Mouse (Mus musculus) forebrain, embryonic 11.5 days (tissue): ENCODE results near the gene Serpinh1. TPM values are rescaled to one million over a fixed set of nuclear protein-coding genes. Genes with fewer than 3 reads are reported as not detected.
A peak's percentile ranks its signal among the peaks of the same experiment; 100 is the strongest.

Experiments
- ATAC-seq: fragments of 200-750 bp; cut with Nextera tagmentation; replicated peaks from 2 replicates; pipeline ENCODE4 v1.8.0; 2017; ENCODE audit warnings: moderate TSS enrichment; ENCODE audit not compliant: low FRiP score
- DNase-seq: peaks from one replicate; pipeline ENCODE4 v3.0.0-alpha.2; 2017; ENCODE audit warnings: low spot score
- H3K27ac ChIP-seq: fragments of 300-500 bp; sonication (generic); 2 replicates; pipeline ENCODE4 v1.5.1; 2014; ENCODE audit warnings: low read depth, low read length
- H3K27me3 ChIP-seq: fragments of 300-500 bp; sonication (generic); 2 replicates; pipeline ENCODE4 v1.6.1; 2014; ENCODE audit warnings: mild to moderate bottlenecking, low read length, mixed read lengths; ENCODE audit not compliant: control insufficient read depth, insufficient read depth
- H3K36me3 ChIP-seq: fragments of 300-500 bp; sonication (generic); 2 replicates; pipeline ENCODE4 v1.6.1; 2014; ENCODE audit warnings: mild to moderate bottlenecking, low read length, moderate library complexity, mixed read lengths; ENCODE audit not compliant: control insufficient read depth, insufficient read depth
- H3K4me1 ChIP-seq: fragments of 300-500 bp; sonication (generic); replicated peaks from 2 replicates; pipeline ENCODE4 v1.6.1; 2014; ENCODE audit warnings: low read length, mixed read lengths; ENCODE audit not compliant: control insufficient read depth, insufficient read depth
- H3K4me2 ChIP-seq: fragments of 300-500 bp; sonication (generic); 2 replicates; pipeline ENCODE4 v1.6.1; 2014; ENCODE audit warnings: low read depth, mild to moderate bottlenecking, low read length, moderate library complexity, mixed read lengths; ENCODE audit not compliant: severe bottlenecking
- H3K4me3 ChIP-seq: fragments of 300-500 bp; sonication (generic); 2 replicates; pipeline ENCODE4 v1.5.1; 2014; ENCODE audit warnings: low read depth, low read length
- H3K9ac ChIP-seq: fragments of 300-500 bp; sonication (generic); 2 replicates; pipeline ENCODE4 v1.6.1; 2014; ENCODE audit warnings: low read length
- H3K9me3 ChIP-seq: fragments of 300-500 bp; sonication (generic); 2 replicates; pipeline ENCODE4 v1.6.1; 2016; ENCODE audit warnings: low read length, mixed read lengths; ENCODE audit not compliant: control insufficient read depth
- WGBS: fragments of 180-500 bp; shearing (Covaris S2); extraction: QIAGEN DNeasy Blood & Tissue Kit; methylation state at CpG from one replicate; pipeline ENCODE4 v1.1.7; 2014; 5-methylcytosine and 5-hydroxymethylcytosine counted together
- polyA plus RNA-seq: library from polyadenylated mRNA; unstranded; fragments of >200 nt; fragmentation: Nextera tagmentation; extraction: Ambion mirVana; gene quantifications from 2 replicates; pipeline ENCODE4 v1.2.1, GENCODE M21; 2014

Gene Serpinh1
- polyA plus RNA-seq, 1 experiment from 2014 or later, result 239 TPM

GRCm38 (mm10) chr7:99349782-99350720 is 3.0 kb downstream of the Serpinh1 start:
- ATAC-seq (no peak), DNase-seq (no peak)
- Histone ChIP-seq H3K4me2 (peak overlapping the region; percentile 84), H3K4me3 (peak overlapping the region; percentile 54), H3K36me3 (peaks cover 33% of the 10 kb centered on the region), H3K27me3 (no peaks in the 10 kb centered on the region), H3K9ac (peak overlapping the region; percentile 88), H3K27ac (0 out of 2 replicates have a peak overlapping the region, but pooled peaks have one; percentile 92), H3K9me3 (no peaks in the 10 kb centered on the region), H3K4me1 (peaks cover 32% of the 10 kb centered on the region)
- 81% methylated on average over 9 of the region's 9 CpGs for WGBS

- Histone ChIP-seq H3K27me3 (no peaks in the 10 kb centered on the region), H3K9me3 (no peaks in the 10 kb centered on the region), H3K4me3 (no peak overlapping the region), H3K27ac (no peak overlapping the region), H3K36me3 (peaks cover 38% of the 10 kb centered on the region), H3K4me2 (no peak overlapping the region), H3K4me1 (peaks cover 28% of the 10 kb centered on the region; the same call in 1 of the 2 replicates), H3K9ac (no peak overlapping the region)
- DNase-seq, result no peak
- no peak for ATAC-seq
- 92% methylated on average over 26 of the region's 26 CpGs for WGBS
Observed at GRCm38 (mm10) chr7:99348883-99349282, 4.2 kb downstream of the Serpinh1 start.

GRCm38 (mm10) chr7:99347268-99347667 is 5.8 kb downstream of the Serpinh1 start:
- Histone ChIP-seq H3K36me3 (peaks cover 38% of the 10 kb centered on the region), H3K4me3 (no peak overlapping the region), H3K27ac (no peak overlapping the region), H3K4me1 (peaks cover 23% of the 10 kb centered on the region; the same call in 1 of the 2 replicates), H3K9me3 (no peaks in the 10 kb centered on the region), H3K27me3 (no peaks in the 10 kb centered on the region), H3K4me2 (no peak overlapping the region), H3K9ac (no peak overlapping the region)
- 97% methylated on average over 10 of the region's 10 CpGs for WGBS
- ATAC-seq (no peak), DNase-seq (no peak)

- Histone ChIP-seq H3K9ac (no peak overlapping the region), H3K36me3 (peaks cover 33% of the 10 kb centered on the region), H3K4me2 (no peak overlapping the region), H3K4me1 (no peaks in the 10 kb centered on the region), H3K27me3 (no peaks in the 10 kb centered on the region), H3K4me3 (no peak overlapping the region), H3K9me3 (no peaks in the 10 kb centered on the region), H3K27ac (no peak overlapping the region)
- ATAC-seq (no peak), DNase-seq (no peak)
- 81% methylated on average over 4 of the region's 4 CpGs for whole genome bisulfite sequencing
Observed at GRCm38 (mm10) chr7:99343577-99343976, 9.5 kb downstream of the Serpinh1 start.

- Histone ChIP-seq H3K27me3 (no peaks in the 10 kb centered on the region), H3K4me1 (no peaks in the 10 kb centered on the region), H3K4me3 (no peak overlapping the region), H3K4me2 (no peak overlapping the region), H3K9me3 (no peaks in the 10 kb centered on the region), H3K27ac (no peak overlapping the region), H3K36me3 (peaks cover 14% of the 10 kb centered on the region; the same call in 1 of the 2 replicates), H3K9ac (no peak overlapping the region)
- no peak for ATAC-seq
- WGBS, result 79% methylated on average over 8 of the region's 8 CpGs
- DNase-seq, result no peak
Observed at GRCm38 (mm10) chr7:99340736-99341135, 12.3 kb downstream of the Serpinh1 start.

GRCm38 (mm10) chr7:99332774-99333480 is 20.1 kb downstream of the Serpinh1 start:
- Histone ChIP-seq H3K9ac (no peak overlapping the region), H3K4me1 (peaks cover 7% of the 10 kb centered on the region; the same call in 1 of the 2 replicates), H3K36me3 (peaks cover 4% of the 10 kb centered on the region; the same call in 1 of the 2 replicates), H3K27ac (no peak overlapping the region), H3K27me3 (no peaks in the 10 kb centered on the region), H3K9me3 (no peaks in the 10 kb centered on the region), H3K4me3 (no peak overlapping the region), H3K4me2 (no peak overlapping the region)
- ATAC-seq, result peak; percentile 86
- peak; percentile 93 for DNase-seq
- 49% methylated on average over 12 of the region's 12 CpGs for WGBS

- 91% methylated on average over 5 of the region's 5 CpGs for WGBS
- H3K4me3 ChIP-seq, result no peak overlapping the region
- H3K27ac ChIP-seq, result no peak overlapping the region
Observed at GRCm38 (mm10) chr7:99330012-99330411, 23.0 kb downstream of the Serpinh1 start.

GRCm38 (mm10) chr7:99328847-99329246 is 24.2 kb downstream of the Serpinh1 start:
- no peak for DNase-seq
- no peak overlapping the region for H3K9ac ChIP-seq
- H3K4me2 ChIP-seq, result no peak overlapping the region
- H3K27me3 ChIP-seq, result no peaks in the 10 kb centered on the region
- H3K9me3 ChIP-seq, result no peaks in the 10 kb centered on the region
- no peak for ATAC-seq
- 49% methylated on average over 4 of the region's 4 CpGs for WGBS
- peaks cover 7% of the 10 kb centered on the region; the same call in 1 of the 2 replicates for H3K4me1 ChIP-seq
- no peaks in the 10 kb centered on the region for H3K36me3 ChIP-seq
- no peak overlapping the region for H3K4me3 ChIP-seq
- H3K27ac ChIP-seq, result no peak overlapping the region

More at GRCm38 (mm10) chr7:99330012-99330411, 23.0 kb downstream of the Serpinh1 start:
- H3K4me1 ChIP-seq, result peaks cover 7% of the 10 kb centered on the region; the same call in 1 of the 2 replicates
- no peaks in the 10 kb centered on the region for H3K9me3 ChIP-seq
- DNase-seq (no peak), ATAC-seq (no peak)
- no peaks in the 10 kb centered on the region for H3K27me3 ChIP-seq
- no peak overlapping the region for H3K4me2 ChIP-seq
- no peak overlapping the region for H3K9ac ChIP-seq
- H3K36me3 ChIP-seq, result no peaks in the 10 kb centered on the region
